Mouse (Mus musculus): ENCODE measurements around the gene Dab1. TPM values are rescaled to one million over a fixed set of nuclear protein-coding genes. Genes with fewer than 3 reads are reported as not detected.

Dab1 gene
- polyA plus RNA-seq, 1 experiment from 2014 or later, result 195 TPM

DNA sequence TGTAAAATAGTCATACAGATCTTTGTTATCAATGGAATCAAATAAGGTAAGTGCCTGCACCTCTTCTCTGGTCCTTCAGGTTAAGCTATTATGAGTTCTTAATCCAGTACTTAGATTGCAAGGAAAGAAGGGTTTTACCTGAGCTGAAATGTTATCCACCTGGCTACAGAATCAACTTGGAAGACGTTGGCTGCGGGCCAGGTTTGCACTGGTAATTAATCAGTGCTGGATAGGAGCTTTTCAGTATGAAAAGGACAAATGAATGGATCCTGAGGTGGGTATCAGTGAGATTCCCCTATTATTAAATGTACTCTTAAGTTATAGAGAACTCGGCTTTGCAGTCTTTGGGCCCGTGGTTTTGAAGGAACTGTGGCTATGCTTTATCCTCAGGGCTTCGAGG is 896.5 kb downstream of the Dab1 start:
- ATAC-seq, result no peak
- Histone ChIP-seq H3K36me3 (ENCODE audit: control insufficient read depth, insufficient read depth) (no peaks in the 10 kb centered on the region), H3K9me3 (ENCODE audit: control insufficient read depth, low read length) (no peaks in the 10 kb centered on the region), H3K9ac (replicated peaks; ENCODE audit: low read depth, low read length) (no peak overlapping the region), H3K4me1 (replicated peaks; ENCODE audit: control insufficient read depth, insufficient read depth, low read length) (peaks cover 11% of the 10 kb centered on the region), H3K4me3 (replicated peaks; ENCODE audit: low read length) (no peak overlapping the region), H3K27ac (ENCODE audit: low read length) (no peak overlapping the region), H3K27me3 (replicated peaks; ENCODE audit: control insufficient read depth, insufficient read depth, low read length) (no peaks in the 10 kb centered on the region), H3K4me2 (ENCODE audit: low read length) (no peak overlapping the region)
- 35% methylated on average over 5 of the region's 5 CpGs for WGBS

GRCm38 (mm10) chr4:104522324-104522723 is 903.2 kb downstream of the Dab1 start:
- Histone ChIP-seq H3K36me3 (ENCODE audit: control insufficient read depth, insufficient read depth) (no peaks in the 10 kb centered on the region), H3K27ac (ENCODE audit: low read length) (no peak overlapping the region), H3K4me2 (ENCODE audit: low read length) (no peak overlapping the region), H3K9ac (replicated peaks; ENCODE audit: low read depth, low read length) (no peak overlapping the region), H3K27me3 (replicated peaks; ENCODE audit: control insufficient read depth, insufficient read depth, low read length) (no peaks in the 10 kb centered on the region), H3K4me1 (replicated peaks; ENCODE audit: control insufficient read depth, insufficient read depth, low read length) (peaks cover 19% of the 10 kb centered on the region), H3K4me3 (replicated peaks; ENCODE audit: low read length) (no peak overlapping the region), H3K9me3 (ENCODE audit: control insufficient read depth, low read length) (no peaks in the 10 kb centered on the region)
- no peak for ATAC-seq
- 22% methylated on average over 8 of the region's 8 CpGs for WGBS

DNA sequence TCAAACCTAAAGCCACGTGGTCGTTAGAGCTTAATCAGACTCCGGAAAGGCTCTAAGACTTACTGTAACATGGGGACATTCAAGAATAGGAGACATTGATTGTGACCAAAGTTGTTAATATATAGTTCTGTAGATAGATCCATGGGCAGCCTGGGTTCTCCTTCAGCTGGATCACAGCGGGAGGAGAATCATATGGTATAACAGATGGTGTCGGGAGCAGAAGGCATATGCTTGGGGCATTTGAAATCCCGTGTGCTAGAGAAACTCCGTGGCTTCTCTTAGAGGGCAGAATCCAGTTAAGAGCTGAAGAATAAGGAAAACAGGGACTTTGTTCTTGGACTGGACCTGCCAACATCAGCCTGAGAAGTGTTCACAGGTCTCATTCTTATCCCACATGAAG is 904.6 kb downstream of the Dab1 start:
- Histone ChIP-seq H3K36me3 (ENCODE audit: control insufficient read depth, insufficient read depth) (no peaks in the 10 kb centered on the region), H3K4me2 (ENCODE audit: low read length) (no peak overlapping the region), H3K9ac (replicated peaks; ENCODE audit: low read depth, low read length) (no peak overlapping the region), H3K4me3 (replicated peaks; ENCODE audit: low read length) (no peak overlapping the region), H3K27me3 (replicated peaks; ENCODE audit: control insufficient read depth, insufficient read depth, low read length) (no peaks in the 10 kb centered on the region), H3K27ac (ENCODE audit: low read length) (no peak overlapping the region), H3K4me1 (replicated peaks; ENCODE audit: control insufficient read depth, insufficient read depth, low read length) (peaks cover 19% of the 10 kb centered on the region), H3K9me3 (ENCODE audit: control insufficient read depth, low read length) (no peaks in the 10 kb centered on the region)
- 69% methylated on average over 7 of the region's 7 CpGs for WGBS
- no peak for ATAC-seq

DNA sequence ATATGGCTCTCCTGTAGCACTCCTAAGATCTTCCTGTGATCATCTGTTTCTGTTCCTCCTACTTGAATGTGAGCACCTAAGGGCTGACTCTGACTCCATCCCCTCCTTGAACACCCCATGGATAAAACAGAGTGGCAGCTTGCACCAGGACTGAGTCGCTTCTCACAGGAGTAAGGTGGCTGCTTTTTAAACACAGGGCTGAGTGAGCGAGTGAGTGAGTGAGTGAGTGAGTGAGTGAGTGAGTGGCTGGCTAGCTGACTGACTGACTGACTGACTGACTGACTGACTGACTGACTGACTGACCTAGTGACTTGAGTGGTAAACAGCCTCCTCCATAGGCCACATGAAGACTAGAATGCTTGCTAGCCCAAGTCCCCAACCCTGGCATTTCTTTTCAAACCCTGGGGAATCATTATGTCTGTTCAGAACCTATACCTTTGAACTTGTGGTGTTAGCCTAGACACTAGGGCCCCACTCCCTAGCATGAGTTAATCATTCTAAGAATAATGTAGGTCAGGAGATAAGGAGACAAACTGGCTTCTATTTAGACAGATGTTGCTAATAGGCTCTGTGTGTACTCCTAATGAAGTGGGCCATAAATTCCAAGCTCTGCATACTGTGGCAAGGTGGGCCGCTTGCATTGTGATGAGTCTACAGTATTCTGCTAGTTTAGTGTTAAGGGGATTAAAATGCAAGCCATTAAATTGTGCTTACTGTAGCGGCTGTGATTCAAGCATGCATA is 910.9 kb downstream of the Dab1 start:
- no peaks in the 10 kb centered on the region for H3K27me3 ChIP-seq (replicated peaks; ENCODE audit: control insufficient read depth, insufficient read depth, low read length)
- H3K27ac ChIP-seq (ENCODE audit: low read length), result no peak overlapping the region
- H3K9ac ChIP-seq (replicated peaks; ENCODE audit: low read depth, low read length), result no peak overlapping the region
- no peaks in the 10 kb centered on the region for H3K9me3 ChIP-seq (ENCODE audit: control insufficient read depth, low read length)
- H3K36me3 ChIP-seq (ENCODE audit: control insufficient read depth, insufficient read depth), result no peaks in the 10 kb centered on the region
- H3K4me2 ChIP-seq (ENCODE audit: low read length), result no peak overlapping the region
- no peak overlapping the region for H3K4me3 ChIP-seq (replicated peaks; ENCODE audit: low read length)
- 82% methylated on average over 4 of the region's 4 CpGs for WGBS
- H3K4me1 ChIP-seq (replicated peaks; ENCODE audit: control insufficient read depth, insufficient read depth, low read length), result no peaks in the 10 kb centered on the region
- ATAC-seq, result no peak

DNA sequence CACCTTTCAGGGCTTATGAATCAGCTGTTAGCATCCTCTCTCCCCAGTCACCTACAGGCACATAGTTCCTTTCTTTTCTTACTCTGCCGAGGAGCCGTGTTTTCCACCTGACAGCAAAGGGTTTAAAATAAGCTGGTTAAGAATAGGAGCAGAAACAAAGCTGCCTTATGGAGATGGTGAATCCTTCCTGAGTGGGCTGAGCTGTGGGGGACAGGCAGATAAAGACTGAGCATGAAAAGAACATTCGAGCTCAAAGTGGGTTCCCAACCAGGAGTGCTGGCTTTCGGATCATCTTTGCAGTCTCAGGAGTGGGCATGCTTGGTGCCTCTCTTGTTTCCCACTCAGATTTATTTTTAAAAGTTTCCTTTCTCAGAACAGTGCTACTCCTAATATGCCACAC is 913.7 kb downstream of the Dab1 start:
- WGBS, result 88% methylated on average over 4 of the region's 4 CpGs
- Histone ChIP-seq H3K4me1 (replicated peaks; ENCODE audit: control insufficient read depth, insufficient read depth, low read length) (0 out of 2 replicates have a peak, but pooled peaks cover 3% of the 10 kb centered on the region), H3K9ac (replicated peaks; ENCODE audit: low read depth, low read length) (no peak overlapping the region), H3K36me3 (ENCODE audit: control insufficient read depth, insufficient read depth) (no peaks in the 10 kb centered on the region), H3K27me3 (replicated peaks; ENCODE audit: control insufficient read depth, insufficient read depth, low read length) (no peaks in the 10 kb centered on the region), H3K27ac (ENCODE audit: low read length) (no peak overlapping the region), H3K9me3 (ENCODE audit: control insufficient read depth, low read length) (no peaks in the 10 kb centered on the region), H3K4me3 (replicated peaks; ENCODE audit: low read length) (no peak overlapping the region), H3K4me2 (ENCODE audit: low read length) (no peak overlapping the region)
- ATAC-seq, result no peak

DNA sequence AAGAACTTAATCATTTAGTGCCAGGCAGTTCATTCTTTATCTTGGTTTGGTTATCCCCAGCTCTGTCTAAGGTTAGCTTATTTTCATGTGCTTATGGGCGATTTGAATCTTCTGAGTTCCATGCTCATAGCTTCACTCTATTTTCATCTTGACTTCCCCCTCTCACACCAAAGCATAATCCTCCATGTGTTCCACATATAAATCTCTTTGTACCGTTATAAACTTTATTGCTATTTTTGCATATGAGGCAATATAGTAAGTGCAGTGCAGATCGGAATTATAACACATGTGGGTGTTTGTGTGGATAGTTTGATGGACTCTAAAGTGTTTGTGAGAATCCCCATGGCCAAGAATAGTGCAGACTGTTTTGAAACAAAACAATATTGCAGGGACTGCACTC is 919.3 kb downstream of the Dab1 start:
- H3K4me3 ChIP-seq (replicated peaks; ENCODE audit: low read length), result no peak overlapping the region
- H3K4me2 ChIP-seq (ENCODE audit: low read length), result no peak overlapping the region
- no peaks in the 10 kb centered on the region for H3K36me3 ChIP-seq (ENCODE audit: control insufficient read depth, insufficient read depth)
- no peak overlapping the region for H3K27ac ChIP-seq (ENCODE audit: low read length)
- 0 out of 2 replicates have a peak, but pooled peaks cover 3% of the 10 kb centered on the region for H3K4me1 ChIP-seq (replicated peaks; ENCODE audit: control insufficient read depth, insufficient read depth, low read length)
- no peak for ATAC-seq
- no peaks in the 10 kb centered on the region for H3K9me3 ChIP-seq (ENCODE audit: control insufficient read depth, low read length)
- H3K9ac ChIP-seq (replicated peaks; ENCODE audit: low read depth, low read length), result no peak overlapping the region
- WGBS, result 93% methylated on average over 3 of the region's 3 CpGs
- no peaks in the 10 kb centered on the region for H3K27me3 ChIP-seq (replicated peaks; ENCODE audit: control insufficient read depth, insufficient read depth, low read length)

- WGBS, result 84% methylated on average over 2 of the region's 2 CpGs
- H3K4me3 ChIP-seq (replicated peaks; ENCODE audit: low read length), result no peak overlapping the region
These were observed 919.9 kb downstream of the Dab1 start for GRCm38 (mm10) chr4:104539047-104539446.

GRCm38 (mm10) chr4:104547091-104547490 is 927.9 kb downstream of the Dab1 start:
- Histone ChIP-seq H3K4me2 (ENCODE audit: low read length) (no peak overlapping the region), H3K27ac (ENCODE audit: low read length) (no peak overlapping the region), H3K9me3 (ENCODE audit: control insufficient read depth, low read length) (no peaks in the 10 kb centered on the region), H3K27me3 (replicated peaks; ENCODE audit: control insufficient read depth, insufficient read depth, low read length) (no peaks in the 10 kb centered on the region), H3K4me3 (replicated peaks; ENCODE audit: low read length) (no peak overlapping the region), H3K9ac (replicated peaks; ENCODE audit: low read depth, low read length) (no peak overlapping the region), H3K36me3 (ENCODE audit: control insufficient read depth, insufficient read depth) (no peaks in the 10 kb centered on the region), H3K4me1 (replicated peaks; ENCODE audit: control insufficient read depth, insufficient read depth, low read length) (peaks cover 21% of the 10 kb centered on the region)
- 31% methylated on average over 5 of the region's 5 CpGs for whole genome bisulfite sequencing
- ATAC-seq, result no peak

More at GRCm38 (mm10) chr4:104539047-104539446, 919.9 kb downstream of the Dab1 start:
- Histone ChIP-seq H3K36me3 (ENCODE audit: control insufficient read depth, insufficient read depth) (no peaks in the 10 kb centered on the region), H3K4me2 (ENCODE audit: low read length) (no peak overlapping the region), H3K9me3 (ENCODE audit: control insufficient read depth, low read length) (no peaks in the 10 kb centered on the region), H3K9ac (replicated peaks; ENCODE audit: low read depth, low read length) (no peak overlapping the region), H3K27ac (ENCODE audit: low read length) (no peak overlapping the region), H3K27me3 (replicated peaks; ENCODE audit: control insufficient read depth, insufficient read depth, low read length) (no peaks in the 10 kb centered on the region), H3K4me1 (replicated peaks; ENCODE audit: control insufficient read depth, insufficient read depth, low read length) (0 out of 2 replicates have a peak, but pooled peaks cover 3% of the 10 kb centered on the region)
- ATAC-seq, result no peak

DNA sequence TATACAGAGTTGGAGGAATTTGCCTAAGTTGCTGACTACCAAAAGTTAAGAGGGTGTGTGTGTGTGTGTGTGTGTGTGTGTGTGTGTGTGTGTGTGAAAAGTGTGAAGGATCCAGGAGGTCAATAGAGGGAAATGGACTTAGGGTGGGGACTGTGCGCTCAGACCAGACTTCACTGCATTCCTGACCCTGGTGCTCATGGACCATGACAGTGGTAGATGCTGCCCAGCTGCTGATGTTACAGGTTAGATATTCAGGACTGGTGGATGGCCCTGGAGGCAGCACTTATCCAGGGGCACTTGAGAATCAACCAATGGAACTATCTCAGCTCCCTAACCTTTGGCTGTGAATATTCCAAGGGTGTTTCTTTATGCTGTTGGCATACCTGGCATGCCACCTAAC is 929.1 kb downstream of the Dab1 start:
- no peaks in the 10 kb centered on the region for H3K27me3 ChIP-seq (replicated peaks; ENCODE audit: control insufficient read depth, insufficient read depth, low read length)
- 95% methylated on average over 1 of the region's 1 CpGs for WGBS
- no peak overlapping the region for H3K27ac ChIP-seq (ENCODE audit: low read length)
- H3K9ac ChIP-seq (replicated peaks; ENCODE audit: low read depth, low read length), result no peak overlapping the region
- no peaks in the 10 kb centered on the region for H3K9me3 ChIP-seq (ENCODE audit: control insufficient read depth, low read length)
- H3K4me1 ChIP-seq (replicated peaks; ENCODE audit: control insufficient read depth, insufficient read depth, low read length), result peaks cover 26% of the 10 kb centered on the region
- H3K36me3 ChIP-seq (ENCODE audit: control insufficient read depth, insufficient read depth), result no peaks in the 10 kb centered on the region
- no peak for ATAC-seq
- H3K4me2 ChIP-seq (ENCODE audit: low read length), result no peak overlapping the region
- no peak overlapping the region for H3K4me3 ChIP-seq (replicated peaks; ENCODE audit: low read length)

Measured in forebrain, embryonic 16.5 days (tissue).